Mouse (Mus musculus) B cell, adult 2 months (primary cell): Measurements from ENCODE around the gene Iqcf3.
"Not testable (repeated sequence)": the region's sequence is repeated elsewhere in the genome, so short reads cannot be mapped to it uniquely, and the experiment has no call there.

Source experiments
- DNase-seq, 2 experiments: peaks; one replicate each; pipeline ENCODE4 v3.0.0; 2022

Iqcf3 gene

GRCm38 (mm10) chr9:106561531-106561930 is at the start of gene Iqcf3:
Gene Iqcf3, minus strand, starts transcription at chr9:106561631.
- no peak for DNase-seq

- DNase-seq: no peak
These were observed 49.3 kb upstream of the Iqcf3 start for GRCm38 (mm10) chr9:106610727-106611126.

GRCm38 (mm10) chr9:106600546-106600945 is 39.1 kb upstream of the Iqcf3 start:
- DNase-seq: peak; percentile 55 to 56

- no peak for DNase-seq
These were observed 37.0 kb upstream of the Iqcf3 start for GRCm38 (mm10) chr9:106598466-106598865.

- no peak for DNase-seq
These were observed 34.4 kb upstream of the Iqcf3 start for GRCm38 (mm10) chr9:106595836-106596235.

GRCm38 (mm10) chr9:106595402-106595801 is 34.0 kb upstream of the Iqcf3 start:
- not testable (repeated sequence) for DNase-seq

GRCm38 (mm10) chr9:106592158-106592557 is 30.7 kb upstream of the Iqcf3 start:
- no peak for DNase-seq

GRCm38 (mm10) chr9:106582552-106582951 is 21.1 kb upstream of the Iqcf3 start:
- DNase-seq: no peak

- DNase-seq: no peak
These were observed 18.6 kb upstream of the Iqcf3 start for GRCm38 (mm10) chr9:106580016-106580415.

GRCm38 (mm10) chr9:106576112-106576511 is 14.7 kb upstream of the Iqcf3 start:
- DNase-seq: no peak

- DNase-seq: no peak
These were observed 11.9 kb upstream of the Iqcf3 start for GRCm38 (mm10) chr9:106573366-106573765.

GRCm38 (mm10) chr9:106572186-106572585 is 10.8 kb upstream of the Iqcf3 start:
- DNase-seq: no peak

GRCm38 (mm10) chr9:106570896-106571295 is 9.5 kb upstream of the Iqcf3 start, which contains the start of gene Iqcf4:
Gene Iqcf4, minus strand, starts transcription at chr9:106570996.
- DNase-seq: no peak

- DNase-seq: peak; percentile 9 to 26
These were observed 5.0 kb upstream of the Iqcf3 start for GRCm38 (mm10) chr9:106566437-106566836.

- DNase-seq: no peak
These were observed 2.6 kb upstream of the Iqcf3 start for GRCm38 (mm10) chr9:106564025-106564424.

- DNase-seq: no peak
These were observed 860 bp upstream of the Iqcf3 start for GRCm38 (mm10) chr9:106562291-106562690.

- no peak for DNase-seq
These were observed 26.5 kb downstream of the Iqcf3 start for GRCm38 (mm10) chr9:106534975-106535374.

- no peak for DNase-seq
These were observed 27.1 kb downstream of the Iqcf3 start for GRCm38 (mm10) chr9:106534296-106534695.

- peak; percentile 29 to 42 for DNase-seq
These were observed 29.6 kb downstream of the Iqcf3 start for GRCm38 (mm10) chr9:106531833-106532232.

- DNase-seq: no peak
These were observed 41.5 kb downstream of the Iqcf3 start for GRCm38 (mm10) chr9:106519909-106520308.

- no peak for DNase-seq
These were observed 42.0 kb downstream of the Iqcf3 start for GRCm38 (mm10) chr9:106519433-106519832.

GRCm38 (mm10) chr9:106514273-106514672 is 47.2 kb downstream of the Iqcf3 start, which contains the start of gene Iqcf5:
Gene Iqcf5, plus strand, starts transcription at chr9:106514573.
- no peak for DNase-seq

- no peak for DNase-seq
These were observed 47.9 kb downstream of the Iqcf3 start for GRCm38 (mm10) chr9:106513566-106513965.

- DNase-seq: no peak
These were observed 48.5 kb downstream of the Iqcf3 start for GRCm38 (mm10) chr9:106512729-106513450.

GRCm38 (mm10) chr9:106509356-106509755 is 52.1 kb downstream of the Iqcf3 start:
- DNase-seq: no peak
